Comparison of ENCODE assay signal across 8 mouse cellular contexts in genomic region chr5:21702009-21702364, GRCm38 (mm10). TPM values are rescaled to one million over a fixed set of nuclear protein-coding genes. Genes with fewer than 3 reads are reported as not detected.
DNase-seq lines count a peak whose midpoint lies in the region; ATAC-seq and TF ChIP-seq lines count a peak whose summit lies in the region.

No protein-coding gene starts in this region.

- peak overlapping the region; percentile 60 for H3K4me2 ChIP-seq in kidney, postnatal 0 days (ENCODE audit: low read length)
- peak overlapping the region; percentile 70 for H3K4me2 ChIP-seq in hindbrain, postnatal 0 days (ENCODE audit: low read depth, low read length)
- H3K4me2 ChIP-seq in midbrain, postnatal 0 days (ENCODE audit: low read depth, low read length, poor library complexity, severe bottlenecking) = peak overlapping the region; percentile 64

- TF ChIP-seq POLR2A in cortical plate, adult 2 months (IDR thresholded peaks at IDR 0.05; ENCODE audit: extremely low read depth, insufficient read depth, low read length) = no peak

- peak overlapping the region; percentile 97 for H3K27ac ChIP-seq in kidney, postnatal 0 days
- H3K27ac ChIP-seq in cortical plate, adult 2 months (ENCODE audit: insufficient read depth, low read length) = peak overlapping the region; percentile 98
- peak overlapping the region; percentile 92 for H3K27ac ChIP-seq in hindbrain, postnatal 0 days
- peak overlapping the region; percentile 99 for H3K27ac ChIP-seq in midbrain, postnatal 0 days (ENCODE audit: low read depth, low read length)

- no peaks in the 10 kb centered on the region for H3K36me3 ChIP-seq in kidney, postnatal 0 days (ENCODE audit: insufficient read depth, low read length)
- no peaks in the 10 kb centered on the region for H3K36me3 ChIP-seq in hindbrain, postnatal 0 days (ENCODE audit: insufficient read depth, low read length)
- H3K36me3 ChIP-seq in midbrain, postnatal 0 days (ENCODE audit: insufficient read depth, low read length) = no peaks in the 10 kb centered on the region

- no peak for DNase-seq in kidney, postnatal 0 days (ENCODE audit: low spot score)
- DNase-seq in kidney, postnatal 14 days = no peak
- no peak for DNase-seq in hindbrain, postnatal 0 days (ENCODE audit: low spot score)
- no peak for DNase-seq in midbrain, postnatal 0 days (ENCODE audit: low spot score)
- no peak for DNase-seq in spleen, postnatal 36 days (ENCODE audit: low spot score in 2 of 2)
- DNase-seq in spleen, postnatal 4 days (ENCODE audit: low spot score in 2 of 2) = no peak

- H3K27me3 ChIP-seq in kidney, postnatal 0 days (ENCODE audit: insufficient read depth, low read length) = no peaks in the 10 kb centered on the region
- no peaks in the 10 kb centered on the region for H3K27me3 ChIP-seq in hindbrain, postnatal 0 days (ENCODE audit: insufficient read depth, low read length)
- no peaks in the 10 kb centered on the region for H3K27me3 ChIP-seq in midbrain, postnatal 0 days (ENCODE audit: insufficient read depth, low read length)

- no peak for ATAC-seq in kidney, postnatal 0 days (replicated peaks; ENCODE audit: low FRiP score, low read depth)
- ATAC-seq in hindbrain, postnatal 0 days = no peak
- no peak for ATAC-seq in midbrain, postnatal 0 days (ENCODE audit: low FRiP score)
- ATAC-seq in frontal cortex, adult (ENCODE audit: low TSS enrichment) = no peak; the same call in 1 of the 2 replicates

- no peaks in the 10 kb centered on the region for H3K9me3 ChIP-seq in kidney, postnatal 0 days (replicated peaks; ENCODE audit: low read length)
- H3K9me3 ChIP-seq in hindbrain, postnatal 0 days (ENCODE audit: low read length) = no peaks in the 10 kb centered on the region
- no peaks in the 10 kb centered on the region for H3K9me3 ChIP-seq in midbrain, postnatal 0 days (ENCODE audit: low read length)

- H3K4me1 ChIP-seq in kidney, postnatal 0 days (replicated peaks; ENCODE audit: insufficient read depth, low read length) = no peaks in the 10 kb centered on the region
- H3K4me1 ChIP-seq in cortical plate, adult 2 months (ENCODE audit: control insufficient read depth, insufficient read depth, low read length) = no peaks in the 10 kb centered on the region
- H3K4me1 ChIP-seq in hindbrain, postnatal 0 days (ENCODE audit: insufficient read depth, low read length) = no peaks in the 10 kb centered on the region
- no peaks in the 10 kb centered on the region for H3K4me1 ChIP-seq in midbrain, postnatal 0 days (ENCODE audit: insufficient read depth, low read length)

- no peak for TF ChIP-seq CTCF in kidney, postnatal 0 days (IDR thresholded peaks at IDR 0.05; ENCODE audit: low read depth)
- TF ChIP-seq CTCF in cortical plate, adult 2 months (IDR thresholded peaks at IDR 0.05; ENCODE audit: extremely low read depth, insufficient read depth, low read length) = no peak
- TF ChIP-seq CTCF in hindbrain, postnatal 0 days (IDR thresholded peaks at IDR 0.05; ENCODE audit: low read depth) = no peak
- TF ChIP-seq CTCF in midbrain, postnatal 0 days (IDR thresholded peaks at IDR 0.05) = no peak

- 64% methylated on average over 2 of the region's 2 CpGs for WGBS in kidney, postnatal 0 days
- WGBS in hindbrain, postnatal 0 days = 44% methylated on average over 2 of the region's 2 CpGs
- 44% methylated on average over 2 of the region's 2 CpGs for WGBS in midbrain, postnatal 0 days

- peak overlapping the region; percentile 53 for H3K4me3 ChIP-seq in kidney, postnatal 0 days (replicated peaks; ENCODE audit: low read depth, low read length)
- peak overlapping the region; percentile 57 for H3K4me3 ChIP-seq in cortical plate, adult 2 months (ENCODE audit: insufficient read depth, low read length)
- peak overlapping the region; percentile 51 for H3K4me3 ChIP-seq in hindbrain, postnatal 0 days (ENCODE audit: low read length)
- H3K4me3 ChIP-seq in midbrain, postnatal 0 days (ENCODE audit: low read depth, low read length) = peak overlapping the region; percentile 69

- H3K9ac ChIP-seq in kidney, postnatal 0 days (ENCODE audit: low read depth, low read length) = no peak overlapping the region
- peak overlapping the region; percentile 64 for H3K9ac ChIP-seq in hindbrain, postnatal 0 days (replicated peaks; ENCODE audit: low read length)
- peak overlapping the region; percentile 93 for H3K9ac ChIP-seq in midbrain, postnatal 0 days (replicated peaks; ENCODE audit: low read length, poor library complexity, severe bottlenecking)

RNA-seq across cellular contexts. Expression of gene Napepld, which starts 0.8 kb away (rescaled TPM):
- polyA plus RNA-seq in kidney, postnatal 0 days (2015; fragmentation: Nextera tagmentation; extraction: Ambion mirVana) = 5.4 and 5.6 TPM in 2 replicates
- 9.5 and 10.2 TPM in 2 replicates for polyA plus RNA-seq in cortical plate, adult 2 months (2012; rRNA removed)
- 3.9 and 4.2 TPM in 2 replicates for total RNA-seq in hindbrain, postnatal 0 days (2014; rRNA removed)
- 1.4 and 1.5 TPM in 2 replicates for polyA plus RNA-seq in hindbrain, postnatal 0 days (2015; fragmentation: Nextera tagmentation; extraction: Ambion mirVana)
- total RNA-seq in midbrain, postnatal 0 days (2014; rRNA removed) = 4.1 and 6.0 TPM in 2 replicates
- 1.4 and 1.6 TPM in 2 replicates for polyA plus RNA-seq in midbrain, postnatal 0 days (2015; fragmentation: Nextera tagmentation; extraction: Ambion mirVana)

RNA-seq across cellular contexts. Expression of gene Pmpcb, which starts 35.0 kb away (rescaled TPM):
- 101 and 107 TPM in 2 replicates for polyA plus RNA-seq in kidney, postnatal 0 days (2015; fragmentation: Nextera tagmentation; extraction: Ambion mirVana)
- polyA plus RNA-seq in cortical plate, adult 2 months (2012; rRNA removed) = 54.9 and 59.1 TPM in 2 replicates
- total RNA-seq in hindbrain, postnatal 0 days (2014; rRNA removed) = 58.9 and 128 TPM in 2 replicates
- polyA plus RNA-seq in hindbrain, postnatal 0 days (2015; fragmentation: Nextera tagmentation; extraction: Ambion mirVana) = 64.9 and 65.2 TPM in 2 replicates
- total RNA-seq in midbrain, postnatal 0 days (2014; rRNA removed) = 64.7 and 86.4 TPM in 2 replicates
- polyA plus RNA-seq in midbrain, postnatal 0 days (2015; fragmentation: Nextera tagmentation; extraction: Ambion mirVana) = 64.0 and 68.6 TPM in 2 replicates

RNA-seq across cellular contexts. Expression of gene Armc10, which starts 56.4 kb away (rescaled TPM):
- polyA plus RNA-seq in kidney, postnatal 0 days (2015; fragmentation: Nextera tagmentation; extraction: Ambion mirVana) = 43.7 and 44.2 TPM in 2 replicates
- 25.7 and 26.0 TPM in 2 replicates for polyA plus RNA-seq in cortical plate, adult 2 months (2012; rRNA removed)
- 77.9 and 78.7 TPM in 2 replicates for total RNA-seq in hindbrain, postnatal 0 days (2014; rRNA removed)
- polyA plus RNA-seq in hindbrain, postnatal 0 days (2015; fragmentation: Nextera tagmentation; extraction: Ambion mirVana) = 32.8 and 34.4 TPM in 2 replicates
- 71.4 and 86.4 TPM in 2 replicates for total RNA-seq in midbrain, postnatal 0 days (2014; rRNA removed)
- polyA plus RNA-seq in midbrain, postnatal 0 days (2015; fragmentation: Nextera tagmentation; extraction: Ambion mirVana) = 38.2 and 39.1 TPM in 2 replicates

RNA-seq across cellular contexts. Expression of gene Fbxl13, which starts 56.6 kb away (rescaled TPM):
- polyA plus RNA-seq in kidney, postnatal 0 days (2015; fragmentation: Nextera tagmentation; extraction: Ambion mirVana) = 0.32 and 0.46 TPM in 2 replicates
- 0.28 and 0.48 TPM in 2 replicates for polyA plus RNA-seq in cortical plate, adult 2 months (2012; rRNA removed)
- 0.16 and 0.25 TPM in 2 replicates for total RNA-seq in hindbrain, postnatal 0 days (2014; rRNA removed)
- polyA plus RNA-seq in hindbrain, postnatal 0 days (2015; fragmentation: Nextera tagmentation; extraction: Ambion mirVana) = 0.16 and 0.23 TPM in 2 replicates
- 0.60 TPM in 1 of 2 replicates, not detected in the other for total RNA-seq in midbrain, postnatal 0 days (2014; rRNA removed)
- polyA plus RNA-seq in midbrain, postnatal 0 days (2015; fragmentation: Nextera tagmentation; extraction: Ambion mirVana) = 0.22 and 0.25 TPM in 2 replicates
